Mouse (Mus musculus): Measurements from ENCODE around the gene Prss30.
"Not testable (repeated sequence)": the region's sequence is repeated elsewhere in the genome, so short reads cannot be mapped to it uniquely, and the experiment has no call there.

Gene Prss30

DNA sequence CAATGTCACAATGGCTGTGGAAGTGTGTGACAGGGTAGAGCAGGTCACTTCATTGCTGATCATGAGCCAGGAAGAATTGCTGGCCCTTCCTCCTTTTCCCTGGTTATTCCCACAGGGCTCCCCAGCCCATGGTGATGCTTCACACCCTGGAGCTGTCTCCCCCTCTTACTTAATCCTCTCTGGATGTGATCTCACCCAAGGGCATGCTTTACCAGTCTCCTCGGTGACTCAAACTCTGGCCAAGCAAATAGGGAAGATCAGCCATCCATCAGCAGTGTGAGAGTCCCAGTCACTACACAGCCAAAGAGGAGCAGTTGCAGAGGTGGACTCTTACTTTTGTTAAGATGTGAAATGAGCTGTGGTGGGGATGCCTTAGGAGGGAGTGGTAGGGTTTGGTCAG is 4.6 kb upstream of the Prss30 start:
- in situ Hi-C loops (cut with MboI), result no loop called here

DNA sequence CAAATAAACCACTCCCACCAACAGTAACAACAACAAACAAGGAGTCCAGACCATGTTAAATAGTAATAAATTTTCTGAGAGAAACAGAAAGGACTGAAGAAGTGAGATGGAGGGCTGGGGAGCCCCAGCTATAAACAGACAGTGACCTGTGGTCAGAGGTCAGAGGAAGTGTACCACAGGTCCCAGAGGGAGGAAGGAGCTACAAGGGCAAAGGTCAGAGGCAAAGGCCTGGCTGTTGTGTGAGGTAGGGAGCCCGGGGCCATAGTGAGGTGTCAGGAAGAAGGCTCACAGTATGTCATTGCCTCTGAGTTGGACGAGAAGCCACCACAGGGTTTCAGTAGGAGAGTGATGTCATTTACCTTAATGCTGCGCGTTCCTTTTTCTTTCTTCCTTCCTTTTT is 2.5 kb upstream of the Prss30 start:
- in situ Hi-C loops (cut with MboI), result no loop called here

DNA sequence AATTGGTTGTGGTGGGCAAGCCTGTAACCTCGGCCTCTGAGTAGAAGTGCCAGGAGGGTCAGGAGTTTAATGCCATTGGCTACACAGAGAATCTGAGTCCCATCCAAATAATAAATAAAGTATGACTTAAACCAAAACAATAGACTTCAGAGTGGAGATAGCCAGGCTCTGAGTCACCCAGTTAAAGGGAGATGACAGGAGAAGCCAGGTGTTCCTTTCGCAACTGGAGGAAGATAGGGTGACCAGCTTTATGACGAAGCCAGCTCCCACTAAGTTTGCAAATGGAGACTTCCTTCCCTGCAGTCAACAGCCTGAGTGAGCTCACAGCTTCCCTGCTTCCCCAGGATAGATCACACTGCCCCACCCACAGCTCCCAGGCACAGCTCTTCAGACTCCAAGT is 895 bp downstream of the Prss30 start:
- in situ Hi-C loops (cut with MboI), result no loop called here

DNA sequence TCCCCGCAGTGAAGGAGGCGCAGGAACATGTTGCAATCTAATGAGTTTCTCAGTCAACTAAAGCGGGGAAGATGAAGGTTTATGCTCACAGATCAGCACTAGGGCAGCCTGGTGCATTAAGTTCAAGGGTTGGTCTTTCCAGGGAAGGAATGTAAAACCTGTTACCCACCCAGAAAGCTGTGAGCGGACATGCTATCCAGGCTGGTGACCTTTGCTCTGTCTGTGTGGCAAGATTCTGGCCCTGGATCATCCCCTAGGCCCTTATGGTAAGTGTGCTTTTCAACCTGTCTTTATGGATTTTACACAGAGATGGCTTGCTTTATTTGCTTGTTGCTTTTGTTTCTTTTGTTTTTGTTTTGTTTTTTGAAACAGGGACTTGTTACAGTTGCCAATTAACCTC is 3.7 kb downstream of the Prss30 start:
- in situ Hi-C loops (cut with MboI), result no loop called here

DNA sequence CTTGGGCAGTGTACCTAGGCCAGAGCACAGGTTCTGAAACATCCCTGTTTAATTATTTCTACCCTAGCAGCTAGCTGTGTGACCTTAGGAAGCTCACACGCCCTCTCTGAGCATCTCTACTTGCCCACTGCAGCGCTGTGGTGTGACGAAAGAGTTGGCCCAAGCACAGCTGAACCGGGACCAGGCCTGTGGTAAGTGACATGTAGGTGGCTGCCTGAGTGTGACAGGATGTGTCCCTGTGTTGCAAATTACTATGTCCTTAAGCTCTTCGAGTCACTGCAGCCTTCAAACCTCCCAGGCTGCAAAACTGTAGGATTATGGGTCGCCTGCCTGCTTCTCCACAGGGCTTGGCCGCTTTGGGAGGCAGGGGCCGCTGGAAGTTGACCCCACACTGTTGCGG is 9.1 kb downstream of the Prss30 start:
- in situ Hi-C loops (cut with MboI), result no loop called here

DNA sequence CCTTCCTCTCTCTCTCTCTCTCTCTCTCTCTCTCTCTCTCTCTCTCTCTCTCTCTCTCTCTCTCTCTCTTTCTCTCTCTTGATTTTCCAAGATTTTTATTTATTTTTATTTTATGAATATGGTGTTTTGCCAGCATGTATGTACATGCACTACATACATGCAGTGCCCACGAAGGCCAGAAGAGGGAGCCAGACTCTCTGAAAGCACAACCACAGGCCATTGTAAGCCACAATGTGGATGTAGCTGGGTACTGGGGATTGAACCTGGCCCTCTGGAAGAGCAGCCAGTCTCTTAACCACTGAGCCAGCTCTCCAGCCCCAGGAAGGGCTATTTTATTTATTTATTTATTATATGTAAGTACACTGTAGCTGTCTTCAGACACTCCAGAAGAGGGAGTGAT is 11.1 kb downstream of the Prss30 start:
- in situ Hi-C loops (cut with MboI), result loop anchor here (10.0 kb wide), 1 partner anchor 114 kb away; no protein-coding TSS in a partner anchor

DNA sequence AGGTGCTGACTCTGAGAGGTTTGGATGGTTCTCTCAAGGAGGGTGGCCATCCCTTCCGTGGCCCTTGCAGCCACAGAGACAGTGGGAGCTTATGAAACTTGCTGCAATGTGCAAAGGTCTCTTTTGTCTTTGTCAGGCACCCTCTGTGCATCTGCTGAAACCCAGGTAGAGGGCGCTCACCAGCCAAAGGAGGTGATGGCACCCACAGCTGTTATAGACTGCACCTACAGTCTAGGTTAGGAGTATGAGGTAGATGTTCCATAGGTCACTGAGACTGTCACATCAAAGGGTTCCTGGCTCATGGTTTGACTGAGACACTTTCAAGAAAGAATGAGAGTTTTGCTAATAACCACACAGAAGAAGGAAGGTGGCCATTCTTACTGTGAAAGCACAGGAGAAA is 11.6 kb downstream of the Prss30 start:
- in situ Hi-C loops (cut with MboI), result loop anchor here (10.0 kb wide), 1 partner anchor 114 kb away; no protein-coding TSS in a partner anchor

DNA sequence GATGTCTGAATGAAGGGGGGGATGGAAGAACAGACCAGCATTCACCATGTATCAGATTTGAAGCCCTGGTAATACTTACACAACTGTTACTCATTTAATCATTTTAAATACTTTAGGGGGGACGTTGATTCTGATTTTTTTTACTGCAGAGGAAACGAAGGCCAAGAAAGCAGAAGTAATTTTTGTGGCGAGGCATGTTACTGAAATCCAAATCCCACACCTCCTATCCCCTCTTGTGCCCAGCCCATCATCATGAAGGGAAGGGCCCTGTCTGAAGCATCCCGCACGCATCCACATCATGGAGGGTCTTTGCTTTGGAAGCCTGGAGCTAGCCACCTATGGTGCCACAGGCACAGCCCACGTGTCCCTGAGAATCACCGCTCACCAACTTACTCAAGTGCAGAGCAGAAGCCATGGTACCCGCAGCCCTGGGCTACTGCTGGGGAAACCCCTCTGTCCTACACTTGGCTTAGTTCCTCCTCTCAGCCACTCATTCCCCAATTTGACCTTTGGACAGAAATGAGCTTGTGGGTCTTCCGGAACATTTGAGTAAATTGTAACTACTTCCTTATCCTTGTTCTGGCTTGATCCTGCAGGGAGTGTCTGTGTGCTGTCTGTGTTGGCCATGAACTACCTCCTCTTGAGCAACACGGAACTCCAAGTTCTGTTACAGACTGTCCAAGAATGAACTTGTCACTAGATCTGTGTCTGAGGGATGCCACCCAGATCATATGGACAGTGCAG is 13.5 kb downstream of the Prss30 start:
- in situ Hi-C loops (cut with MboI), result loop anchor here (10.0 kb wide), 1 partner anchor 112 kb away; no protein-coding TSS in a partner anchor

DNA sequence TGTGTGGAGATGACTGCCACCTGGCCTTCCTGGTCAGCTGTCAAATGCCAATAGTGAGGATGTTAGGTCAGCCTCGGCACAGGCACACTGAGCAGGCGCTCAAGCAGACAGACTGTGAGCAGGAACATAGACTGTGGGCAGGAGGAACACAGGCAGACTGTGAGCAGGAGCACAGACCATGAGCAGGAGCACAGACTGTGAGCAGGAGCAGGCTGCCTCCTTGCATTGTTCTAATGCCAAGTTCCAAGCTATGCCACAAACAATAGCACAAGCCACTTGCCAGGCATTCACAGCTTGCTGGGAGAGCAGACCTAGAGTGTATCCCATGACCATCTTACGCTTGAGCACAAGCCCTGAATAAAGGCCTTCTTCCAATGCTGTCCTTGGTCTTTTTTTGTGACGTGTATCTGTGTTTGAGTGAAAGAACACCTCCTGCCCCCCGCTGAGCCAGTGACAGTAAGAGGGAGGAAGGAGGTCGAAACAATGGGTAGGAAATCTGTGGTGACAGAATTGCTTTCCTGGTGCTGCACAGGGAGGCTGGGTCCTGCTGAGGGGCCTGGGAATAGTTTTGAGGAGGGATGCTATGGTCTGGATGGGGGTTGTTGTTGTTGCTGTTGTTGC is 14.5 kb downstream of the Prss30 start:
- in situ Hi-C loops (cut with MboI), result loop anchor here (10.0 kb wide), 1 partner anchor 111 kb away; no protein-coding TSS in a partner anchor

DNA sequence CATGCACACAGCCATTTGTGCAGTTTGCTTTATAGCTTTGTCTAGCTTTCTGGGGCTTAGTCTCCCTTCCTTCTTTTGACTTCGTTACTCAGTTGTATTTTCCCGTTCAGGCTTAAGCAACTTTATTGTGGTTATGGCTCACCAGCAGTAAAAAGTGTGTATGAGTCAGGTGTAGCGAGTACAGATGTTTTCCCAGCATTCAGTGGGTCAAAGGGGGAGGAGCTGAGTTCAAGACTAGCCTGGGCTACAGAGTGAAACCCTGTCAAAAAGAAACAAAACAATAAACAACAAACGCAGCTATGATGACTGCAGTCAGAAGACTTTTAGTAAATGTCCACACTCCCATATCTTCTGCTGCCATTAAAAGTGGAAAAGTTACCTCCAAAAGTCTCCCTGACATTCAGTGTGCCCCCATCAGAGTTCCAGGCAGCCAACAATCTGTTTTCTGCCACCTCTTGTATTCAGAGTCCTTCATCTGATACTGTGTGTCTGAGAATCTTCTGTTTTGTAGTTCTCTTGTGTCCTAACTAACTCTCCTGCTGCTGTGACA is 18.7 kb downstream of the Prss30 start:
- in situ Hi-C loops (cut with MboI), result loop anchor here (10.0 kb wide), 1 partner anchor 107 kb away; no protein-coding TSS in a partner anchor

DNA sequence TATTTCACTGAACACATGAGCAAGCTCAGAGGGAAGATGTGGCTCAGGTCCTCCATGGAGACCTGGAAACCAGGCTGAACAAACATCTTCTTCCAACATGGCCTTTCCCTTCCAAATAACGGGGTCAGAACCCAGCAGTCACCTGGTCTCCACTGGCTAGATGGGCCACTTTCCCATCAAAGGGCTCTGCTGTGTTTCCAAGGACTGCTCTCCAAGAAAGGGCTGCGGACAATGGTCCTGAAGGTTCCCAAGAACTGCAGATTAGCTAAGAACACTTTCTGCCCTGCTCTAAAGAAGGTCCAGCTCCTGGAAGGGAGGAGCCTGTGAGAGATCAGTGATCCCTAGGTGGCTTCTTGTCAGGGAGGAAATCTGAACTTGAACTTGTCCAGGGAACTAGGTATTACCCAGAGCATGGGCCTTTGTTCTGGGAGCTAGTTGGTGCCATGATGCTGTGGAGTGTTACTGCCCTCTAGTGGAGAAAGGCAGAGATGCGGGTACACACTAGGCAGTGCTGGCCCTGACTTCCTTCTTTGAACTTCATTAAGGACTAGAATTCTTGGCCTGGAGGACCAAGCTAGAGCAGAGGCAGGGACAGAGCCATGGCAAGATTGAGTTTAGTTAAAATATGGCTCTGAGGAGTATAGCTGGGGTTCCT is 20.2 kb downstream of the Prss30 start:
- in situ Hi-C loops (cut with MboI), result loop anchor here (10.0 kb wide), 1 partner anchor 105 kb away; no protein-coding TSS in a partner anchor

DNA sequence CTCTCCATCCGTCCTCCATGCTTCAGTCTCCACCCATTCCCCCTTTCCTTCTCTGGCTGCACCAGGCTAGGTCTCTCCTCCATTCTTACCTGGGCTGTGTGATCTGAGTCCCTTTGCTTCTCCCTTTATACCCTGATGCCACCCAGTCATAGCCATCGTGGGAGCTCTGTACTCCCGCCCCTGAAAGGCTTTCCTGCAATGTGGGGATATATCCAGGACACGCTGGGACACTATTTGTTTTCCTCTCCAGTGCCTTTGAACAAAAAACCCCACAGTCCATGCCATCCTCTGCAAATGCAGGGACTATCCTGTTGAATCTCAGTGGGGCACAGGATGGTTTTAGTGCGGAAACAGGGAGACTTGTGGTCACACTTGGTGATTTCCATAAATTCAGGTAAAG is 25.2 kb downstream of the Prss30 start, which contains the start of gene Sbpl:
Gene Sbpl, minus strand, starts transcription at position 101 of the 400 bp plus-strand sequence.
- in situ Hi-C loops (cut with MboI), result loop anchor here (10.0 kb wide), 1 partner anchor 180 kb away; the partner anchor contains the start of gene Flywch1

DNA sequence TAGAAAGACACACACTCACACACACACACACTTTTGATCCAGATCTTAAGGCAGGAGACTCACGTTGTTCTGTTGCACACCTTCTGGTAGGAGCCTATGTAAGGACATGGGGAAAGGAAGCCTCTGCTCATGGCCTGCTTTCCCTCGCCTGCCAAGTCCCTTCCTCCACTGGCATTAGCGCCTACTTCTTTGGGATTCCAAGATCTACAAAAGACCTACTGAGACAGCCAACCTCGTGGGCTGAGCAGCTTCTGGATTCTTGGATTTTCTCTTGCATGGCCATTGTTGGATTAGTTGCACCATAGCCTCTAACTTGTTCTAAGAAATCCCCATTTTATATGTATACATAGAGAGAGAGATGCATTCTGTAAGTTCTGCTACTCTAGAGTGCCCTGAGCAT is 29.5 kb downstream of the Prss30 start:
- in situ Hi-C loops (cut with MboI), result loop anchor here (10.0 kb wide), 1 partner anchor 176 kb away; the partner anchor contains the start of gene Flywch1

DNA sequence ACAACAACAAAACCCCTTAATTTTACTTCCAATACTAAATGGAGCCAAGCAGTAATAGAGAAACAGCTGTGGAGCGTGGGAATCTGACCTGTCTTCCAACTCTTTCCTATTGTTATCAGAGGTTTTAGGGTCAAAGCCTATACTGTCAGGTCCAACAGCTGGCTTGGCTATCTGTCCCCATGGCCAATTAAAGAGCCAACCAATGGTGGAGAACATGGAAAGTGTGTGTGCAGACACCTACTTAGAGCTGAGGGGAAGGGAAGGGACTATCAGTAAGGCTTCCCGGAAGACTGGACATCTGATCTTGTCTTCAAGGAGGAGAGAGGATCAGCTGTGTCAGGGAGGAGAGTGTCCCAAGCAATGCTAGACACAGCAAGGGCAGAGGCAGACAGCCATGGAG is 31.3 kb downstream of the Prss30 start:
- in situ Hi-C loops (cut with MboI), result no loop called here

DNA sequence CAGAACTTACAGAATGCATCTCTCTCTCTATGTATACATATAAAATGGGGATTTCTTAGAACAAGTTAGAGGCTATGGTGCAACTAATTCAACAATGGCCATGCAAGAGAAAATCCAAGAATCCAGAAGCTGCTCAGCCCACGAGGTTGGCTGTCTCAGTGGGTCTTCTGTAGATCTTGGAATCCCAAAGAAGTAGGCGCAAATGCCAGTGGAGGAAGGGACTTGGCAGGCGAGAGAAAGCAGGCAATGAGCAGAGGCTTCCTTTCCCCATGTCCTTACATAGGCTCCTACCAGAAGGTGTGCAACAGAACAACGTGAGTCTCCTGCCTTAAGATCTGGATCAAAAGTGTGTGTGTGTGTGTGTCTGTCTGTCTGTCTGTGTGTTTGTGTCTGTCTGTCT is 32.9 kb downstream of the Prss30 start:
- in situ Hi-C loops (cut with MboI), result not testable (repeated sequence)

DNA sequence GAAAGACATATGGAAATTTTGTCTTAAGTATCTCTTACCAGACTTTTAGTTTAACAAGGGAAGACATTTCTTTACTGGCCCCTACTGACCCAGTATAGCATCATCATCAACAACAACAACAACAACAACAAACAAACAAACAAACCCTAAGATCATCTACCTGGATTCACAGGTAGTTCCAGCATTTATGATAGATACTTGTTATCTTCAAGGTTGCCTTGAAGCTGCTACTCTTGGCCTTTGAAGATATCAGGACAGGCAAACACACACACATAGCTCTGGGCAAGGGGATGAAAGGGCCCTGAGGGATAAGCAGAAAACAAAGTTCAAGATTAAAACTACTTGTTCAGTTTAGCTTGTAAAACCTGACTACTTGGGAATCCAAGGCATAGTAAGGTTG is 39.0 kb downstream of the Prss30 start, which contains the start of gene Sbp:
Gene Sbp, plus strand, starts transcription at position 301 of the 400 bp plus-strand sequence.
- in situ Hi-C loops (cut with MboI), result no loop called here

DNA sequence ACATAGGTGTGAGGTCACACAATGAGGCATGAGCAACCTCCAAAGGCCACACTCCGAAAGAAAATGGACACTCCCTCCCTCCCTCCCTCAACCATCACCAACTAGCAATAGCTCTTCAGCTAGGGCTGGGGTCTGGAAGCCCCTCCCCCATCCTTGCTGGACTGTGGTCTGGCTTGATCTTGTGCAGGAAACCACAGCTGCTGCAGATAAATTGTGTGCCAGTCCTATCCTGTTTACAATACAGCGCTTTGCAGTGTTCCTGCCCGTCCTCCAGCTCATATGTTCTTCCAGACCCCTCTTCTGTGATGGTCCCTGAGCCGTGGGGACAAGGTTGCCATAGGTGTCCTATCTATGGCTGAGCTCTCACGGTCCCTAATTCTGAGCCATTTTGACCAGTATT is 49.2 kb downstream of the Prss30 start:
- in situ Hi-C loops (cut with MboI), result no loop called here

DNA sequence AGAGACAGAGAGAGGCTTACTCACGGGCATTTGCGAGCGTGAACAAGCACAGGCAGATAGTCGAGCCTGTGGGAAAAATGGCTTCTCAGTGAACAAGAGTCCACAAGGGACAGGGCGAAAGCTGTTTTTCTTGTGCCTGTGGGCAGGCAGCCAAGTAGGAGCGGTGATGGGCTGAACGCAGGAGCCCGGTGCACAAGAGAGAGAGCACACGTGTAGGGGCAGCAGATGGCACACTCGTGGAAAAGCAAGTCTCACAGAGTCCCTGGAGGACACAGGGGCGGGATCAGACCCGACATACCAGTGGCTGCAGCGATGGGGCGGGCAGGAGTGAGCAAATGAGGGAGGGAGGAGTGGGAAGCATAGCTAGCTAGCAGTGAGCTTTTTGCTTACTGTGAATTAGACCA is 55.3 kb downstream of the Prss30 start:
- in situ Hi-C loops (cut with MboI), result no loop called here

DNA sequence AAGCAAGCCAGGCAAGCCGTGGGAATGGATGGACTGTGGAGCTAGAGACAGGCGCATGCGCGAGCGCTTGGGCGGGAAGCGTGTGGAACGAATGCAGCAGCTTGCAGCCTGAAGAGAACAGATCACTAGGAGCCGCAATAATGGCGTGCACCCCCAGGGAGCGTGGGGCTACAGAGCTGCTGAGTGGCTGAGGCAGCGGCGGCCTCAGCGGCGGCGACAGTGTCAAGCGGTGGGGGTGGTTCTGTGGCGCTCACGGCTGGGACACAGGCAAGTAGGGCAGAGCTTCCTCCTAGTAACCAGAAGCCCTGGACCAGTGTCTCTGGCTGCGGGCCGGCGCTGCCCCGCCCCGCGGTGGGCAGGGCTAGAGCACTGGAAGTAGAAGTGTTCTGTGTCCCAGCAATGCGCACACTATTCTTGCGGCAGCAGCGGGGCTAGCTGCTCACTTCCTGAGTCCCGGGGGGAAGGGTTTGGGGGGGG is 55.8 kb downstream of the Prss30 start:
- in situ Hi-C loops (cut with MboI), result no loop called here
